Mouse (Mus musculus) embryonic fibroblast, embryonic 13.5 days (primary cell): ENCODE measurements around the gene Dolpp1. TPM values are rescaled to one million over a fixed set of nuclear protein-coding genes. Genes with fewer than 3 reads are reported as not detected.

ENCODE experiments used
- H3K27ac ChIP-seq: 2 replicates; pipeline ENCODE4 v1.5.1; 2012; ENCODE audit warnings: low read length, control low read depth, inconsistent platforms; ENCODE audit not compliant: insufficient read depth
- H3K4me1 ChIP-seq: 2 replicates; pipeline ENCODE4 v1.6.1; 2011; ENCODE audit warnings: low read length; ENCODE audit not compliant: control insufficient read depth, insufficient read depth
- H3K4me3 ChIP-seq: 2 replicates; pipeline ENCODE4 v1.5.1; 2011; ENCODE audit warnings: mild to moderate bottlenecking, control low read depth, low read length; ENCODE audit not compliant: insufficient read depth
- CTCF ChIP-seq: IDR thresholded peaks from 2 replicates; pipeline ENCODE4 v1.5.1; 2011; ENCODE audit warnings: mild to moderate bottlenecking, control low read depth, low read length, moderate library complexity, borderline replicate concordance; ENCODE audit not compliant: insufficient read depth
- POLR2A ChIP-seq: IDR thresholded peaks from 2 replicates; pipeline ENCODE4 v1.6.1; 2011; ENCODE audit warnings: low read depth, mild to moderate bottlenecking, control low read depth, low read length, moderate library complexity
- polyA plus RNA-seq: library from polyadenylated mRNA; stranded (reverse); fragments of >200 nt; gene quantifications from 2 replicates; pipeline ENCODE4 v1.2.4, GENCODE M21; 2011; ENCODE audit warnings: low read depth; ENCODE audit not compliant: missing spikeins, insufficient read length

Gene Dolpp1
- polyA plus RNA-seq, 1 experiment, result 33.8 TPM

DNA sequence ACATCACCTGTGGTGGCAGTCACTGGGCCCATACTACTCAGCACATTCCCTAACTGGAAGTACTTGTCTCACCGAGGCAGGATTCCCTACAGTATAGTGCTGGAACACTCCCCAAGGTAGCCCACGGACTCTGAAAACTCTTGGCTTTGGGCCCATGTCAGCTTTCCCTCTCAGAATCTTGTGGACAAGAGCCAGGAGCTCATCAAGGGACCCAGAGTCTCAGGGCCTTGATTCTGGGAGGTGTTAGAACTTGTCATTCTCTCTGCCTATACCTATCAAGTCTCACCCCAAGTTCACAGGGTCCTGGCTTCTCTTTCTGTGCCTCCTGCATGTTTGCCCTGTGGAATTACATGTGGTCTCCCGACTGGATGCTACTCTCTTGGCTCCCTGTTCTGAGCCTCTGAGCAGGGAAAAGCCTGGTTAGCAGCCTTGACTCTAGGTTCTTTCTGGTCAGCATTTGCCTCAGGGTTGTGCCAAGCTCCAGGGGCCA lies 48.2 kb downstream of the Dolpp1 start:
- Histone ChIP-seq H3K27ac (peak overlapping the region; percentile 99), H3K4me1 (peaks cover 41% of the 10 kb centered on the region), H3K4me3 (no peak overlapping the region)
- TF ChIP-seq POLR2A (no peak), CTCF (no peak)

DNA sequence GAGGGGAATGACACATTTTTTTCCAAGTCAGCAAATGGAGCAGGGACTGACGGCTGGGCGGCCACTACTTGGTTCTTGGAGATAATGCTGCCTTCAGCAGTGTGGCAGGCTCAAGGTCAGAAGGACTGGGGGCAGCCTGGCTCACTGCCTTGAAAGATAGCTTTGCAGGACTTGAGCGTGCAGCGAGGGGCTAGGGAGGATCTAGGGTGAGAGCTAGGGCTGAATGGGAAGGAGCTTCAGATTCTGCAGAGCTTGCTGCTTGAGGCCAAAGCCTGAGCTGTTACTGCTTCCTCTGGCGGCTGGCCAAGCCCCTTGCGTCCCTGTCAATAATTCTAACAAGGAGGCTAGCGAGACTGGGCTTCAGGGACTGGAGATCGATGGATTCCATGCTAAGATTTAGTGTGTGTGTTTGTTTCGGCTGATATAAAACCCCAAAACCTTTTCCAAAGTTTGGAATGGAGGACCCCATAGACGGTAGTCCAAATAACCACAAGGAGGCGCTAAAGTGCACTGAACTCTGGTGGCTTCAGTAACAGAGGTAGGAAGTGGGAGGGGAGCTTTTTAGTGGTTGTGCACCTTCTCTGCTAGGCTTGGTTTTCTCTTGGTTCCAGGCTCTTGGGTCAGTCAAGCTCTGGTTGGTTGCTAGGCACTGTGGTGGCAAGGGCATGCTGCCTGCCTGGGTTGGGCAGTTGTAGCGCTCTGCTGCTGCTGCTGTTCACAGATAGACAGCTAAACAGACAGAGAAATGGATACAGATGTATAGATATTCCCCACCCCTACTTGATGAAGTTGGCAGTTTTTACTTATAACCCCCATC lies 48.9 kb downstream of the Dolpp1 start:
- peaks cover 45% of the 10 kb centered on the region for H3K4me1 ChIP-seq
- no peak for TF ChIP-seq CTCF
- TF ChIP-seq POLR2A, result peak; percentile 68
- no peak overlapping the region for H3K4me3 ChIP-seq
- peak overlapping the region; percentile 99 for H3K27ac ChIP-seq

DNA sequence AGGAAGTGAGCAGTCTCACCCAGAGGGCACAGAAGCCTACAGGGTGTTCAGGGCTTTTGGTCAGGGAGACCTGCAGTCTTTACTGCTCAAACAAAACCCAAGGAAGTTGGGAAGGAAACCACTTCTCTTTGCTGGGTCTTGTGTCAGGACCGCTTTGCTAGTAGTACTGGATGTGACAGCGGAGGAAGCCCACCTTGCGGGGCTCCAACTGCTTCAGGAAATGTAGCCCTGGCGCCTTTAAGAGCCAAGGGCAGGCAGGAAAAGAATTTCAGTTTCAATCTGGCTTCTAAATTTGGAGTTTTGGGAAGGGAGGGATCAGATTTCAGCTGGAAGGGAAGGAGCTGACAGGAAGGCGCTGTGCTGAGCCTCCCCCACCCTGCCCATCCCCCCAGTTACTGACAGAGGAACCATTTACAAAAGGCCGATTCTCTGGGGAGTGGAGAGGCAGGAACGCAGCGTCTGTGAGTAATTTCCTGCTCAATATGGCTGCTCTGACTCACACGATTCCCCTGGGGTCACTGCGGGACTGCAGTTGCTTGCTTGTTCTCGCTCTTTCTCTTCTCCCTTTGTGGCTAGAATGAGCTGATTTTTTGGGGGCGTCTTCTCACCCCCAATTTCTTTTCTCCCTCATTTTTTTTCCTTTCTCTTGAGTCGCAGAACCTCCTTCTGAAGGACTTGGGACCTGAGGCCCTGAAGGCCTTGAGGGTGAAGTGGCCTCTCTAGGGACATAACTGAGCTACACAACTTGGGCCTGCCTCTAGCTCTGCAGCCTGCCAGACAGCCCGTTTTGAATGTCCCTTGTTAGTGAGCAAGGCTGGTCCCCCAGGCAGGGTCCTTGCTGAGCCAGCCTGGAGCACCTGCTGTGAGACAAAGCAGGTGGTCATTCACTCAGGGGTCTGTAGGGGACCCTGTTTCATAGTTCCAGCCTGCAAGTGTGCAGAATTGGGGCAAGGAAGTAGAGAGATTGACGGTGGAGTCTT lies 49.8 kb downstream of the Dolpp1 start:
- Histone ChIP-seq H3K4me3 (no peak overlapping the region), H3K4me1 (peaks cover 44% of the 10 kb centered on the region), H3K27ac (peak overlapping the region; percentile 99)
- TF ChIP-seq CTCF (no peak), POLR2A (peak; percentile 41)

DNA sequence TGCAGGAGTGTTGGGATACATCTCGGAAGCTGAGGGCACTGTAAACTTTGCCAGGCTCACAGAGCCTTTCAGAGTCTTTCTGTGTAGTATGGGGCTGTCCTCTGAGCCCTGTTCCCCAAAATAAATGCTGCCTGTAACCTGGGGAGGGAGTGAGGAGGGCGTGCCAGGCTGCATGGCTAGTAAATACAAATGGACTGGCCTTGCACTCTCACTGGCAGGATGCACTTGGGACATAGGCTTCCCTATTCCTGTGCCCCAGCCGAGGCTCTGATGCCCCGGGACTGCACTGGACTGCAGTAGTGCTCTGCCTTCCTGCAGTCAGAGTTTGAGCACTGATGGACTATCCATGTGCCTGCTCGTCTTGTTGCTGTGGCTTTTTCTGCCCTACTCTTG lies 50.4 kb downstream of the Dolpp1 start:
- TF ChIP-seq POLR2A (no peak), CTCF (no peak)
- H3K4me1 ChIP-seq, result peaks cover 44% of the 10 kb centered on the region
- no peak overlapping the region for H3K4me3 ChIP-seq
- H3K27ac ChIP-seq, result peak overlapping the region; percentile 99

DNA sequence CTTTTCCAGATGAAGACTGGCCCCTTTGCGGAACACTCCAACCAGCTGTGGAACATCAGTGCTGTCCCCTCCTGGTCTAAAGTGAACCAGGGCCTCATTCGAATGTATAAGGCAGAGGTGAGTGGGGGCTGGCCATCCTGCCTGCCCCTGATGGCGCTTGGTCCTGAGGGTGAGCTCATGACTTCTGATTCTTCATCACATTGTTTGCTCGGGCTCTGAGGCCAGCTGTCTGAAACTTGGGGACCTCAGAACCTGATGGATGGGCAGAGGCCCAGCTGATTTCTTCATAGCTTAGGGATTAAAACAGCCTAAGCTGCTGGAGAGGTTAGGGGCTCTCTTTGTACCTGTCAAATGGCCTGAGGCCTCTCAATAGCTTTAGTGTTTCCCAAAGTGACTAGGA lies 51.2 kb downstream of the Dolpp1 start:
- Histone ChIP-seq H3K4me1 (peaks cover 44% of the 10 kb centered on the region), H3K4me3 (no peak overlapping the region), H3K27ac (peak overlapping the region; percentile 99)
- TF ChIP-seq CTCF, result no peak
- no peak for TF ChIP-seq POLR2A

DNA sequence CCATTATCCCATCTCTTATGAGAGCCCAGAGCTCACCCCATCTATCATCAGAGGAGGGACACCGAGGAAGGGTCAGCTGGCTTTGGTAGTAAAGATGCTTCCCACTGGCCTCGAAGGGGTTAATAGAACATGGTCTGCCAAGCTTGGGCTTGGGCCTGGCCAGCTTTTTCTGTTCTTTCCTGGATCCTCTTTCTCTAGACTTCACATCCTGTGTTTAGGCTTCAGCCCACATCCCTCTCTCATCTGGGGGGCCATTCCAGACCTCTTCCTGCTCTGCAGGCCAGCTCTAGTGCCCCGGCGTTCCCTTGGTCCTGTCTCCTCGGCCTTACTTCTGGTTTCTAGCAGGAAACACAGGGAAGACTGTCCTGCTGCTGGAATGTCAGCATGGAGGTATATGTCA lies 52.0 kb downstream of the Dolpp1 start:
- TF ChIP-seq POLR2A, result no peak
- no peak for TF ChIP-seq CTCF
- H3K27ac ChIP-seq, result 0 out of 2 replicates have a peak overlapping the region, but pooled peaks have one; percentile 4
- H3K4me1 ChIP-seq, result peaks cover 44% of the 10 kb centered on the region
- H3K4me3 ChIP-seq, result no peak overlapping the region

DNA sequence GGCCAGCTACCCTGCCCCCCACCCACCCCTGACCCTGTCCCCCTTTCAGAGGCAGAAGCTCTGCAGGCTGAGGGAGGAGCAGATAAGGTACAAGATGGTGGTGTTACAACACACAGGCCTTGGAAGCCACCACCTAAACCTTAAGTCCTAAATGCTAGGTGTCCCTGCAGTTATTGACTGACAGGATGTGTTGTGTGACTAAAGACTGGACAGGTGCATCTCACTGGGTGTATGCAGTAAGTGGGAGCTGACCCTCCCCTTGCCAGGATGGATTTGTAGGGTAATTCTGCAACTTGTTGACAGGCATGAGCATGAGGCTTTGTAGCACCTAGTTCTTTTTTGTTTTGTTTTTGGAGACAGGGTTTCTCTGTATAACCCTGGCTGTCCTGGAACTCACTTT lies 52.4 kb downstream of the Dolpp1 start:
- no peak for TF ChIP-seq POLR2A
- TF ChIP-seq CTCF, result no peak
- Histone ChIP-seq H3K4me3 (no peak overlapping the region), H3K27ac (no peak overlapping the region), H3K4me1 (peaks cover 41% of the 10 kb centered on the region)

DNA sequence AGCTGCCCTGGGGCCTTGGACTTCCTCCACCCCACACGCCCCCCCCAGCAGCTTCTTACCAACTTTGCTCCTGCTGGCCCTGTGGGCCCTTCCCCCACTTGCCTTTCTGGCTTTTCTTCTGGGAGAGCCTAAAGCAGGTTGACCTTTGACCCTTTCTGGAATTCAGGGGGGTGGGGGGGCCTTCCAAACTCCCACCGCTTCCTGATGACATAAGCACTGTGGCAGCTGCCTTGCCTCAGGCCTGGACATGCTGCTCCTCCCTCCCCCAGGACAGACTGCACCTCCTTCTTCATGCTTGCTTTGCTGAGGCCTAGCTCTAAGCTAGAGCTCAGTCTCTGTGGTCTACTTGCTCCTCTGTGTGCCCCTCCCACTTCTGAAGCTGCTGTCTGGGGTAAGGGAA lies 53.3 kb downstream of the Dolpp1 start:
- TF ChIP-seq CTCF, result no peak
- peak; percentile 42; the same call in 1 of the 2 replicates for TF ChIP-seq POLR2A
- Histone ChIP-seq H3K4me3 (no peak overlapping the region), H3K4me1 (peaks cover 34% of the 10 kb centered on the region)

More for the DNA sequence above, 53.3 kb downstream of the Dolpp1 start:
- peak overlapping the region; percentile 84 for H3K27ac ChIP-seq
